Mouse (Mus musculus) heart, postnatal 0 days (tissue): Measurements from ENCODE around the gene H2al1a. TPM values are rescaled to one million over a fixed set of nuclear protein-coding genes. Genes with fewer than 3 reads are reported as not detected.
"Not testable (repeated sequence)": the region's sequence is repeated elsewhere in the genome, so short reads cannot be mapped to it uniquely, and the experiment has no call there.

Experiments used
- ATAC-seq: fragments of 200-750 bp; cut with Nextera tagmentation; 2 replicates; pipeline ENCODE4 v1.8.0; 2017; ENCODE audit warnings: low read depth, moderate number of reproducible peaks, moderate library complexity; ENCODE audit not compliant: insufficient read depth
- DNase-seq: peaks from one replicate; pipeline ENCODE4 v3.0.0-alpha.2; 2016; ENCODE audit warnings: low spot score
- H3K27ac ChIP-seq: fragments of 300-500 bp; sonication (generic); 2 replicates; pipeline ENCODE4 v1.5.1; 2014; ENCODE audit warnings: low read depth, mild to moderate bottlenecking
- H3K27me3 ChIP-seq: fragments of 300-500 bp; sonication (generic); 2 replicates; pipeline ENCODE4 v1.6.1; 2014; ENCODE audit warnings: low read length, mixed read lengths; ENCODE audit not compliant: control insufficient read depth, insufficient read depth
- H3K36me3 ChIP-seq: fragments of 300-500 bp; sonication (generic); replicated peaks from 2 replicates; pipeline ENCODE4 v1.6.1; 2014; ENCODE audit warnings: low read length, mixed read lengths; ENCODE audit not compliant: control insufficient read depth, insufficient read depth
- H3K4me1 ChIP-seq: fragments of 300-500 bp; sonication (generic); 2 replicates; pipeline ENCODE4 v1.6.1; 2014; ENCODE audit warnings: antibody characterized with exemption; ENCODE audit not compliant: control insufficient read depth, insufficient read depth
- H3K4me2 ChIP-seq: fragments of 300-500 bp; sonication (generic); 2 replicates; pipeline ENCODE4 v1.6.1; 2014; ENCODE audit warnings: low read depth, mild to moderate bottlenecking, low read length, moderate library complexity
- H3K4me3 ChIP-seq: fragments of 300-500 bp; sonication (generic); 2 replicates; pipeline ENCODE4 v1.5.1; 2014; ENCODE audit warnings: low read depth, low read length
- H3K9ac ChIP-seq: fragments of 300-500 bp; sonication (generic); replicated peaks from 2 replicates; pipeline ENCODE4 v1.6.1; 2014; ENCODE audit warnings: low read depth, low read length, mixed read lengths
- H3K9me3 ChIP-seq: fragments of 300-500 bp; sonication (generic); replicated peaks from 2 replicates; pipeline ENCODE4 v1.6.1; 2016; ENCODE audit warnings: low read length; ENCODE audit not compliant: control insufficient read depth
- CTCF ChIP-seq: IDR thresholded peaks from 2 replicates; pipeline ENCODE4 v1.5.1; 2016; ENCODE audit warnings: antibody characterized with exemption, control low read depth, low read depth
- EP300 ChIP-seq: IDR thresholded peaks from 2 replicates; pipeline ENCODE4 v1.6.1; 2016; ENCODE audit warnings: antibody characterized with exemption, low read depth
- WGBS: fragments of 180-500 bp; shearing (Covaris S2); extraction: QIAGEN DNeasy Blood & Tissue Kit; methylation state at CpG from one replicate; pipeline ENCODE4 v1.1.7; 2014; 5-methylcytosine and 5-hydroxymethylcytosine counted together
- polyA plus RNA-seq: library from polyadenylated mRNA; unstranded; fragments of >200 nt; fragmentation: Nextera tagmentation; extraction: Ambion mirVana; gene quantifications from 2 replicates; pipeline ENCODE4 v1.2.1, GENCODE M21; 2015
- total RNA-seq: library from RNA; depleted of rRNA; stranded (reverse); fragments of >200 nt; gene quantifications from 2 replicates; pipeline ENCODE4 v1.2.3, GENCODE M21; 2014; ENCODE audit warnings: low replicate concordance; rRNA removed

The H2al1a gene
- total and polyA plus RNA-seq, 2 experiments from 2014 or later: not detected

- not testable (repeated sequence) for H3K9me3 ChIP-seq, H3K27ac ChIP-seq, ATAC-seq, H3K4me3 ChIP-seq, H3K27me3 ChIP-seq, H3K4me1 ChIP-seq, H3K9ac ChIP-seq, H3K36me3 ChIP-seq, H3K4me2 ChIP-seq, DNase-seq
- no CpG with 5 or more reads among the region's 6 CpGs for WGBS
These were observed 22.1 kb downstream of the H2al1a start, which contains the start of gene H2al1h for GRCm38 (mm10) chrX:11321192-11321591. TSS of gene H2al1h (plus strand) at chrX:11321492.

DNA sequence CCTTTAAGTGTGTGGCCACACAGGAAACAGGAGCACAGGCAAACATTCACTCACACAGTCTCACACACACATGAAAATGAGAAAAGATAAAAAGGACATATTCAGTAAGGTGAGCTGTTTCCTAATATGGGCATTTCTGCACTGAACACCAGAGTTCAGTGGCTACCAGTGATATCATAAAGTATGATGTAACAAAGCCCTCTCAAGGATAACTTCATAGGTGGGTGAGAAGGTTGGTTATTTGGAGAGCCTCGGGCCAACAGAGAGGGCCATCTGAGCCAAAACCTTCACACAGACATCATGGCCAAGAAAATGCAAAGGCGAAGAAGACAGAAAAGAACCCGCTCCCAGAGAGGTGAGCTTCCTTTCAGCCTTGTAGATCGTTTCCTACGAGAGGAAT, 25.3 kb downstream of the H2al1a start, which contains the start of gene H2al1i:
Gene H2al1i, plus strand, starts transcription at position 301 of the 400 bp plus-strand sequence.
- not testable (repeated sequence) for H3K4me2 ChIP-seq, H3K4me1 ChIP-seq, H3K27me3 ChIP-seq, DNase-seq, ATAC-seq, H3K9me3 ChIP-seq, H3K4me3 ChIP-seq, H3K27ac ChIP-seq, H3K9ac ChIP-seq, H3K36me3 ChIP-seq
- WGBS: 76% methylated on average over 3 of the region's 5 CpGs

- WGBS: 86% methylated on average over 2 of the region's 2 CpGs
- H3K4me2 ChIP-seq, H3K4me3 ChIP-seq, ATAC-seq, H3K9ac ChIP-seq, H3K9me3 ChIP-seq, DNase-seq, H3K36me3 ChIP-seq, H3K27me3 ChIP-seq, H3K27ac ChIP-seq, H3K4me1 ChIP-seq: not testable (repeated sequence)
These were observed 28.5 kb downstream of the H2al1a start, which contains the start of gene H2al1j for GRCm38 (mm10) chrX:11327522-11327921. TSS of gene H2al1j (plus strand) at chrX:11327822.

DNA sequence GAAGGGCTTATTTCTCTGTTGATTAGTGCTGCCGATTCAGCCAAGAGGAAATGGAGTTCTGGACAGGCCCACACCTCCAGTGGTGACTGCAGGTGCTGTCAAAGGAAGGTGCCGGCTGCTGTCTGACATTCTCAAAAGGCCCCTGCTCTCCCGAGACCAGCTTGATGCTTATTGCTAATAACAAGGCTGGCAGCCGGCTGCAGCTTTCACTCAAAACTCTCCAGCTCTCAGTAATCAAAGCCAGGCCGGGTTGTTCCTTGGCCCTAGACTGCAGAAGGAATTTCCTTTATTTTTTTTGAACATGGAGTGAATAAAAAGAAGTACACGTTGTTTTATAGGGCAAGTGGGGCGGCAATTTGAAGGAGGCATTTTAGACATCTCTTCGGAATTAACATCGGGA, 46.7 kb downstream of the H2al1a start:
- Histone ChIP-seq H3K4me1 (no peaks in the 10 kb centered on the region), H3K4me2 (no peak overlapping the region), H3K9ac (no peak overlapping the region), H3K27ac (no peak overlapping the region), H3K27me3 (no peaks in the 10 kb centered on the region), H3K36me3 (no peaks in the 10 kb centered on the region), H3K4me3 (no peak overlapping the region), H3K9me3 (no peaks in the 10 kb centered on the region)
- 57% methylated on average over 9 of the region's 9 CpGs for WGBS
- DNase-seq (no peak), ATAC-seq (no peak)
- no peak for TF ChIP-seq EP300
- no peak for TF ChIP-seq CTCF

DNA sequence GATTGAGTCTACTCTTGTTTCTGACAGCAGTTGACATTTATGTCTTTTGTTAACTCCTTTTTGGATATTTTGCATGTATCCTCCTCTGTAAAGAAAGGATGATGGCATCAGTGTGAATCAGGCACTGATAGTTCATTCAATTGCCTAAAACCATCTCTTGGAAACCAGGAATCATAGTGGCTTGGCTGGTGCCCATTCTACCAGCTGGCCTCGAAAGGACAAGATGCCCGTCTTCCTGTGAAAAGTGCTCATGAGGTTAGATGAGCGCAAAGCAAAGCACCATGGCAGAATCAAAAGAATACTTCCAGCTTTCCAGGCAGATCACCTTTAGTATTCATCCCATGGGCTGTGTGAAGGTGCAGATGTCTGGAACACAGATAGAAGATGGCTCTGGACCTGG, 47.7 kb downstream of the H2al1a start:
- Histone ChIP-seq H3K4me2 (no peak overlapping the region), H3K4me1 (no peaks in the 10 kb centered on the region), H3K9ac (no peak overlapping the region), H3K9me3 (no peaks in the 10 kb centered on the region), H3K4me3 (no peak overlapping the region), H3K27me3 (no peaks in the 10 kb centered on the region), H3K36me3 (no peaks in the 10 kb centered on the region), H3K27ac (no peak overlapping the region)
- DNase-seq (no peak), ATAC-seq (no peak)
- TF ChIP-seq CTCF (no peak), EP300 (no peak)
- 85% methylated on average over 3 of the region's 3 CpGs for WGBS

Other genes starting within 250 kb of the H2al1a start
- not detected in 2 replicates for gene H2al1b, start 3.2 kb downstream of the H2al1a start, total RNA-seq
- gene H2al1b, start 3.2 kb downstream of the H2al1a start, polyA plus RNA-seq: not detected in 2 replicates
- not detected in 2 replicates for gene H2al1c, start 6.4 kb downstream of the H2al1a start, total RNA-seq
- not detected in 2 replicates for gene H2al1c, start 6.4 kb downstream of the H2al1a start, polyA plus RNA-seq
- gene H2al1d, start 9.6 kb downstream of the H2al1a start, total RNA-seq: not detected in 2 replicates
- not detected in 2 replicates for gene H2al1d, start 9.6 kb downstream of the H2al1a start, polyA plus RNA-seq
- not detected in 2 replicates for gene H2al1e, start 12.7 kb downstream of the H2al1a start, total RNA-seq
- not detected in 2 replicates for gene H2al1e, start 12.7 kb downstream of the H2al1a start, polyA plus RNA-seq
- gene H2al1f, start 15.9 kb downstream of the H2al1a start, total RNA-seq: not detected in 2 replicates
- not detected in 2 replicates for gene H2al1f, start 15.9 kb downstream of the H2al1a start, polyA plus RNA-seq
- not detected in 2 replicates for gene H2al1g, start 19.0 kb downstream of the H2al1a start, total RNA-seq
- gene H2al1g, start 19.0 kb downstream of the H2al1a start, polyA plus RNA-seq: not detected in 2 replicates
- gene H2al1h, start 22.2 kb downstream of the H2al1a start, total RNA-seq: not detected in 2 replicates
- not detected in 2 replicates for gene H2al1h, start 22.2 kb downstream of the H2al1a start, polyA plus RNA-seq
- not detected in 2 replicates for gene H2al1i, start 25.4 kb downstream of the H2al1a start, total RNA-seq
- gene H2al1i, start 25.4 kb downstream of the H2al1a start, polyA plus RNA-seq: not detected in 2 replicates
- gene H2al1j, start 28.6 kb downstream of the H2al1a start, total RNA-seq: not detected in 2 replicates
- gene H2al1j, start 28.6 kb downstream of the H2al1a start, polyA plus RNA-seq: not detected in 2 replicates